Mouse (Mus musculus) thymus, adult 2 months (tissue): Measurements from ENCODE around the gene Syngr2. TPM values are rescaled to one million over a fixed set of nuclear protein-coding genes. Genes with fewer than 3 reads are reported as not detected.

Experiments
- DNase-seq: peaks from one replicate; pipeline ENCODE4 v3.0.0; 2021
- H3K27ac ChIP-seq: fragments of 200-500 bp; 2 replicates; pipeline ENCODE4 v1.5.1; 2012; ENCODE audit warnings: low read length, control low read depth; ENCODE audit not compliant: control insufficient read depth, insufficient read depth
- H3K27me3 ChIP-seq: fragments of 200-500 bp; 2 replicates; pipeline ENCODE4 v1.6.1; 2012; ENCODE audit warnings: mild to moderate bottlenecking, low read length, moderate library complexity, mixed read lengths; ENCODE audit not compliant: control insufficient read depth, insufficient read depth
- H3K36me3 ChIP-seq: fragments of 200-500 bp; 2 replicates; pipeline ENCODE4 v1.6.1; 2012; ENCODE audit warnings: mild to moderate bottlenecking, low read length, moderate library complexity; ENCODE audit not compliant: control insufficient read depth, insufficient read depth
- H3K4me1 ChIP-seq: fragments of 200-500 bp; replicated peaks from 2 replicates; pipeline ENCODE4 v1.6.1; 2012; ENCODE audit warnings: low read length; ENCODE audit not compliant: control insufficient read depth, insufficient read depth
- H3K4me3 ChIP-seq: fragments of 200-500 bp; 2 replicates; pipeline ENCODE4 v1.5.1; 2012; ENCODE audit warnings: mild to moderate bottlenecking, low read length, control low read depth, moderate library complexity; ENCODE audit not compliant: control insufficient read depth, insufficient read depth
- CTCF ChIP-seq: fragments of 200-500 bp; IDR thresholded peaks from 2 replicates; pipeline ENCODE4 v1.5.1; 2012; ENCODE audit warnings: mild to moderate bottlenecking, control low read depth, low read length, moderate library complexity, borderline replicate concordance; ENCODE audit not compliant: control insufficient read depth, poor library complexity, insufficient read depth; ENCODE audit errors: extremely low read depth
- POLR2A ChIP-seq: fragments of 200-500 bp; IDR thresholded peaks from 2 replicates; pipeline ENCODE4 v1.6.1; 2012; ENCODE audit warnings: mild to moderate bottlenecking, low read length, control low read depth, moderate library complexity; ENCODE audit not compliant: control insufficient read depth, poor library complexity, insufficient read depth; ENCODE audit errors: extremely low read depth
- WGBS: fragments of 180-500 bp; shearing (Covaris S2); methylation state at CpG from one replicate; pipeline ENCODE4 v1.1.7; 2018; 5-methylcytosine and 5-hydroxymethylcytosine counted together
- polyA plus RNA-seq: library from polyadenylated mRNA; depleted of rRNA; stranded (reverse); fragments of >200 nt; gene quantifications from 2 replicates; pipeline ENCODE4 v1.2.3, GENCODE M21; 2012

Gene Syngr2
- polyA plus RNA-seq, 1 experiment: 322 TPM

GRCm38 (mm10) chr11:117848271-117848984 is 39.0 kb downstream of the Syngr2 start:
- Histone ChIP-seq H3K4me1 (peaks cover 12% of the 10 kb centered on the region), H3K27ac (peak overlapping the region; percentile 78), H3K36me3 (peaks cover 4% of the 10 kb centered on the region; the same call in 1 of the 2 replicates), H3K4me3 (peak overlapping the region; percentile 64), H3K27me3 (no peaks in the 10 kb centered on the region)
- peak; percentile 64 for DNase-seq
- no peak for TF ChIP-seq POLR2A
- no peak for TF ChIP-seq CTCF
- WGBS: 2% methylated on average over 19 of the region's 19 CpGs

DNA sequence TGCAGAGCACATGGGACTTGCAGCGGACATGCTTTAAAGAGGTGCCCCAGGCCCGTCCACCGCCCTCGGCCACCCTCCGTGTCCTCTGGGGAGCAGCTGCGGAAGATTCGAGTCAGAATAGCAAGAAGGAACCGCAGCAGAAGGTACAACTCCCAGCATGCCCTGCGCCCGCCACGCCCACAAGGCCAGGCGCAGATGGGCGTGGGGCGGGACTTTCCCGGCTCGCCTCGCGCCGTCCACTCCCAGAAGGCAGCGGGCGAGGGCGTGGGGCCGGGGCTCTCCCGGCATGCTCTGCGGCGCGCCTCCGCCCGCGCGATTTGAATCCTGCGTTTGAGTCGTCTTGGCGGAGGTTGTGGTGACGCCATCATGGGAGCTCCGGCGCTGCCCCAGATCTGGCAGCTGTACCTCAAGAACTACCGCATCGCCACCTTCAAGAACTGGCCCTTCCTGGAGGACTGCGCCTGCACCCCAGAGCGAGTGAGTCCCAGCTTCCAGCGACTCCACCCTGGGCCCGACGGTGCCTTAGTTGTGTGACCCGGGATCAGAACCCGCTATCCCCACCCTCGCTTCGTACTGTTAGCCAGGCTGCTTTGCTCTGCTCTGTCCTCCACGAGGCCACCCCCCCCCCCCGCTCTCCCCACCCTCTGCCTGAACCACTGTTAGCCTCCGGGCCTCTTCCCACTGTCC is 39.7 kb downstream of the Syngr2 start, which contains the start of gene Birc5:
Gene Birc5, plus strand, starts transcription at position 267 of the 687 bp plus-strand sequence.
- H3K27me3 ChIP-seq: no peaks in the 10 kb centered on the region
- WGBS: under 1% methylated on average over 51 of the region's 51 CpGs
- H3K4me3 ChIP-seq: peak within 1 kb of the TSS; percentile 64
- peaks cover 12% of the 10 kb centered on the region for H3K4me1 ChIP-seq
- H3K27ac ChIP-seq: peak within 1 kb of the TSS; percentile 78
- H3K36me3 ChIP-seq: peaks cover 8% of the 10 kb centered on the region; the same call in 1 of the 2 replicates
- TF ChIP-seq CTCF: peak; percentile 72
- TF ChIP-seq POLR2A: peak; percentile 94
- peak; percentile 98 for DNase-seq

- no peak for DNase-seq
Measured at GRCm38 (mm10) chr11:117852875-117853274, 43.4 kb downstream of the Syngr2 start.

DNA sequence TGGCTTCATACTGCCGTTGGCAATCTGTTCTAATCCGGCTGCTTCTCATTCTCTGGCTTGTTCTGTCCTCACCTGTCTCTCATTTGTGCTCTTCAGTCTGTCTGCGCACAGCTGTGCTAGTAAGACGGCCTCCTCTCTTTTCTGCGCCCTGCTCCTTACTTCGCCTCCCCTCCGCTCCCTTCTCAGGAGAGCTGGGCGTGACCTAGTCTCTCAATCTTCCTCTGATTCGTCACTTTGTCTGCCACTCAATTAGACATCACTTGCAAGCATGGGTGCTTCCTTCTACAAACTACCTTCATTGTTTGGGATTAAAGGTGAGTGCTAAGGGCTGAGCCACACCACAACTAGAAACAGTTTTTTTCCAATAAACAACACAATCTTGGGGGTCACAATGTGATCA is 44.8 kb downstream of the Syngr2 start:
- TF ChIP-seq POLR2A: no peak
- no peak for TF ChIP-seq CTCF
- Histone ChIP-seq H3K36me3 (peaks cover 36% of the 10 kb centered on the region; the same call in 1 of the 2 replicates), H3K27me3 (no peaks in the 10 kb centered on the region), H3K27ac (no peak overlapping the region), H3K4me3 (no peak overlapping the region), H3K4me1 (peaks cover 6% of the 10 kb centered on the region)
- WGBS: 94% methylated on average over 9 of the region's 9 CpGs
- DNase-seq: no peak

More at GRCm38 (mm10) chr11:117852875-117853274, 43.4 kb downstream of the Syngr2 start:
- H3K36me3 ChIP-seq: peaks cover 36% of the 10 kb centered on the region; the same call in 1 of the 2 replicates
- peaks cover 12% of the 10 kb centered on the region for H3K4me1 ChIP-seq
- H3K27me3 ChIP-seq: no peaks in the 10 kb centered on the region
- 93% methylated on average over 3 of the region's 3 CpGs for WGBS
- no peak overlapping the region for H3K27ac ChIP-seq
- no peak overlapping the region for H3K4me3 ChIP-seq
- TF ChIP-seq CTCF: no peak
- TF ChIP-seq POLR2A: no peak

DNA sequence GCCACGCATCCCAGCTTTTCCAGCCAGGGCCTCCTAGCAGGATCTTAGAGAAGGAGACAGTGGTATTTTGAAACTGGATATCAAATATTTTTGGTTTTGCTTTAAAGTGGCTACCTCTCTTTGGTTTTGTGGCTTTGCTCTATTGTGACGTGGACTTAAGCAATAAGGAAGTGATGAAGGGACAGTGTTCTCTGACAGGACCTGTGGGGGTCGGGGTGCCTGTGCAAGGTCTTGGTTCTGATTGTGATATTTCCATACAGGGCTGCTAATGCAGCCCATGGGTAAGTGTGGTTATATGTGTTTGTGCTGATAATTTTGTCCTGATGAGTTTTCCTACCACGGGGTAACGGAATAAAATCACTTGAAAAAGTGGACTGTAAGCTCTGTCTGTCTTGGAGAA is 45.9 kb downstream of the Syngr2 start:
- Histone ChIP-seq H3K27ac (no peak overlapping the region), H3K4me3 (no peak overlapping the region), H3K27me3 (no peaks in the 10 kb centered on the region; the same call in 1 of the 2 replicates), H3K4me1 (peaks cover 4% of the 10 kb centered on the region), H3K36me3 (peaks cover 36% of the 10 kb centered on the region; the same call in 1 of the 2 replicates)
- no peak for TF ChIP-seq CTCF
- no peak for TF ChIP-seq POLR2A
- DNase-seq: no peak
- 90% methylated on average over 5 of the region's 5 CpGs for WGBS

GRCm38 (mm10) chr11:117855975-117856374 is 46.5 kb downstream of the Syngr2 start:
- H3K36me3 ChIP-seq: peaks cover 36% of the 10 kb centered on the region; the same call in 1 of the 2 replicates

More at GRCm38 (mm10) chr11:117855975-117856374, 46.5 kb downstream of the Syngr2 start:
- DNase-seq: no peak
- TF ChIP-seq CTCF: no peak
- no peak for TF ChIP-seq POLR2A
- Histone ChIP-seq H3K27ac (no peak overlapping the region), H3K27me3 (no peaks in the 10 kb centered on the region; the same call in 1 of the 2 replicates), H3K4me3 (no peak overlapping the region), H3K4me1 (peaks cover 4% of the 10 kb centered on the region; the same call in 1 of the 2 replicates)
- WGBS: 89% methylated on average over 1 of the region's 1 CpGs
